Mouse (Mus musculus) neutrophil, adult 5-6 weeks (primary cell): ENCODE measurements around the gene Ash1l. TPM values are rescaled to one million over a fixed set of nuclear protein-coding genes. Genes with fewer than 3 reads are reported as not detected.

ENCODE experiments used
- ATAC-seq: fragments of 151-379, 151-347 bp; 2 replicates; pipeline ENCODE4 v1.8.0; 2017; ENCODE audit warnings: mild to moderate bottlenecking, moderate TSS enrichment; ENCODE audit not compliant: insufficient number of reproducible peaks, poor library complexity, low FRiP score, severe bottlenecking; ENCODE audit errors: extremely low read depth
- total RNA-seq: library from RNA; stranded (forward); fragments of 200-1000 nt; gene quantifications from 2 replicates; pipeline ENCODE4 v1.2.3, GENCODE M21; 2017

Ash1l gene
- total RNA-seq, 1 experiment from 2014 or later: 110 TPM

DNA sequence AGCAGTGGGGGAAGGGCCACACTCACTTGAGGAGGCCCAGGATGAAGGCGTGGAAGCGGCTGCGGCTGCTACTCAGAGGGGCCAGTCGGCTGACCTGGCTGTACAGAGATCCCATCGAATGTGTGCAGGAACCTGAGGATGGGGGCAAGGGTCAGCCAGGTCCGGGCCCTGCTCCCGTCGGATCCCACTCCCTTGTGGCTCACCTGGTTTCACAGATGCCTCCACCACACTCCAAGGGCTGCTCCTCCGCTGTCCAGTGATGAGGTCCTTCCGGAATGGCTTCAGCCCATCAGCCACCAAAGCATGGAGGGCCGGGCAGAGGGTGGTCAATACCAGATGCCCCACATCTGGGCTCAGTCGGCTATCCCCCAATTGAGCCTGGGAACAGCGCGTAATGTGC is 138.6 kb downstream of the Ash1l start:
- ATAC-seq: no peak

DNA sequence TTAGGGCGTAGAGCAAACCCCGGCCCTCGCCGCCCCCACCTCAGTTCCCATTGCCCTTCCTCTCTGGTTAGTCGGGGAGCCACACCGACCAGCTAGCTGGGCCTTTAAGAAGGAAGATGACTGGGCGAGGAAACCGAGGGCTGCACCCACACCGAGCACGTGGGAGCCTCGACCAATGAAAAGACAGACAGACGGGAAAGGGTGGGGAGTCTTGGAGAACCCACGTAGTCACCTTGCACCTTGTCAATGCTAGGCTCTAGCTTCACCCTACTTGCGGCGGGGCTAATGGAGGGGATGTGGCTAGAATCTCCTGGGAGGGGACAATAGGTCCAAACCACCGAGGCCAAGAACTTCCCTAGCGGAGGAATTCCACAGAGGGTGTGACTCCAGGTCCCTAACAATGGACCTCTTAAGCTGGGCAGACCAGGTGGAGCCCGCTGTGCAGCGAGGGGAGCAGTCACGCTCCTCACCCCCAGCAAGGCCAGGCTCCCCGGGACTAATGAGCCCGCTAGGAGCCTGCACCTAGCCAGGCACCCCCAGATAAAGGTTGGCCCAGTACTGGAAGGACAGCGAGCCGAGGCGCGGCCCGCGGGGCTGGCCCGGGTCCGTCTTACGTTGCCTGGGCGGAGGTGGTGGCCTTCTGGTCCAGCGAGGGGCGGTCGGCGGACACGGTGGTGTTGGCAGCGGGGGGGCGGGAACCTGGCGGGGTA is 139.6 kb downstream of the Ash1l start:
- peak; percentile 87 for ATAC-seq

- ATAC-seq: no peak
Observed at GRCm38 (mm10) chr3:89090694-89091655, 140.6 kb downstream of the Ash1l start.

DNA sequence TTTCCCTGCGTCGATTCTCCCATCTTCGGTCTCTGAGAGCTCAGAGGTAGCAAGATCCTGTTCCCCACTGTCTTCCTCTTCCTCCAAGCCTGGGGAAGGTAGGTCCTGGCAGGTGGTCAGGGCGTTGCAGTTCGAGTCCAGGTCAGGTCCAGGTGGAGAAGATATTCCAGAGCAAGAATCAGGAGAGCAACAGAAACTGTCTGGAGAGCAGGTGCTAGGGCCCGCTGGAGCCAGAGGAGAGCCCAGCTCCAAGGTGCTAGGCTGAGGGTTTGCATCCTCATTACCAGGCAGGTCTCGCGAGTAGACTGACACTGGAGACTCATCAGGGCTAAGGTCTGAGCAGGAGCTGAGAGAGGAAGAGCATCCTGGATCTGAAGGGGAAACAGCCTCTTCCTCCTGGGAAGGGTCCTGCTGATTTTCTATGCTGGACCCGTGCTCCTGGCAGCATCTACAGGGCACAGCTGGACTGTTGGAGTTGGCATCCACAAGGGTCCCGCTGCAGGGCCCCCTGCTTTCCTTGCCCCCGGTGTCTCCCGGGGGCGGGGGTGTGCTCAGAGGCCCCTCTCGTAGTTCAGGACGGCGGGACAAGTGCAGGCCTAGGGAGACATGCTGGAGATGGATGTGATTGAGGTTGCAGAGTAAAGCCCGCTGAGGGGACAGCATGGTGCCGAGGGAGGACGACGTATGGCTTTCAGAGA is 141.5 kb downstream of the Ash1l start:
- ATAC-seq: no peak

GRCm38 (mm10) chr3:89092509-89093090 is 142.2 kb downstream of the Ash1l start:
- ATAC-seq: no peak

DNA sequence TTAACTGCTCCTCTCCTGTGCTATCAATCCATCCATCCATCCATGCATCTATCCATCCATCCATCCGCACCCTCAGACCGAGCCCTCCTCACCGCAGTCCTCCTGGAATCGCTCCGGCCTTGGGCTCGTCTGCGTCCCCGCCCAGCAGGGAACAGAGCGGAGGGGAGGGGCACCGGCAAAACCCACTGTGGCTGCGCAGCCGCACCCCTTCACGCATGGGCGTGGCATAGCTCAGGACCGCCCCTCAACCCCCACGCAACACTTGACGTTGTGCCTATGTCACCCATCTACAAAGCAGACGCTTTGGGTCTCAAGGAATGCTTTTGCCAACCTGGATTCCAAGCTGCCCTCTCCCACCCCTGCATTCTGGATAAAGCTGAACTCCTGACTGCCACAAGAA is 142.8 kb downstream of the Ash1l start, which contains the start of gene Rusc1:
TSS of gene Rusc1 (minus strand) at position 137 of the 400 bp plus-strand sequence.
- ATAC-seq: no peak

DNA sequence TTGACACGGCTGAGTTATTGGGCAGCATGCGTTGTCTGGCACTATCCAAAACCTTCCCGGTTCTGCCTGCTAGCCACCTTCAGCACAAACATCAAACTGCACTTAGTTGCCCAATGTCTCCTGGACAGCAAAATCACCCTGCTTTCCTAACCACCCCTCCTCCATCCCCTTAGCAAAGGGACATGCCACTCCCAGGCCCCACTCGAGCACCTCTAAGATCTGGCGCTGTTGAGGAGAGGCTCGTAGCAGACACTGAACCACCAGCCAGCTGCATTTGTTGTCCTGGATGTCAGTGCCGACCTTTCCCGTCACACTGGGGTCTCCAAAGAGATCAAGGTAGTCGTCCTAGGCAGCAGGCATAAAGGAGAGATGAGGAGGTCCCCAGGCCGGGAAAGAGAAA is 143.6 kb downstream of the Ash1l start:
- no peak for ATAC-seq

DNA sequence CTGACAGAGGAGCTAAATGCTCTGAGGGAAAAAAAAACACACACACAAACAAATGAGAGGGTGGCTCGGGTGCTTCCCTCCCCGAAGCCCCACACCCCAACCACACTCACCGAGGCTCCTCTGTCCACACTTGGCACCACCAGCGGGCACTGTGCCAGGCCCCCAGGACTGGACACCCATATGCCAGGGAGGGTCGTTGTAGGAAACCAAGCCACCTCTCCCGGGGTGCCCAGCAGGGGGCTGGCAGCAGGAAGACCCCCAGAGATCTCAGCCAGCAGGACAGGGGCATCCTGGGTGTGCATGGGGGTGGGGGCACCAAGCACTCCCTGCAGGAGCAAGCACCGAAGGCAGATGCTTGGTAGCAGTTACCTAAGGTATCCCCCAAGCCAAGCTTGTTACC is 150.4 kb downstream of the Ash1l start, which contains the start of gene Gm43738:
TSS of gene Gm43738 (minus strand) at position 289 of the 400 bp plus-strand sequence.
- no peak for ATAC-seq

DNA sequence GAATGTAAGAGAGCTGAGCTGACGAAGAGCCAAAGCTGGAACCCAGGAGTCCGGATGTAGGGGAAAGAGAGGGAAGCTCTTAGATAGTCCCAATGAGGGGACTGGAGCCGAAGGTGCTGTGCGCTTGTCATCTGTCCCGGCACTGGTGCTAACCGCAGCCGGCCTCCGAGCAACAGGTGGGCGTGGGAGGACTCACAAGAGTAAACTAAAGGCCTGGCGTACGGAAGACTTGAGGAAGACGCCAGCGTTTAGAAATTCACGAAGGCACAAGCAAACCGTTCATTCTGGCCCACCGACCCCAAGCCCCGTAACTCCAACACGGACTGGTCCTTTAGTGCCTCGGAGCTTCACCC is 151.0 kb downstream of the Ash1l start:
- no peak for ATAC-seq

GRCm38 (mm10) chr3:89101812-89102494 is 151.5 kb downstream of the Ash1l start, which contains the start of gene Fdps:
Gene Fdps, minus strand, starts transcription at chr3:89101959.
- peak; percentile 99 for ATAC-seq

GRCm38 (mm10) chr3:89102495-89103290 is 152.3 kb downstream of the Ash1l start:
- no peak for ATAC-seq

DNA sequence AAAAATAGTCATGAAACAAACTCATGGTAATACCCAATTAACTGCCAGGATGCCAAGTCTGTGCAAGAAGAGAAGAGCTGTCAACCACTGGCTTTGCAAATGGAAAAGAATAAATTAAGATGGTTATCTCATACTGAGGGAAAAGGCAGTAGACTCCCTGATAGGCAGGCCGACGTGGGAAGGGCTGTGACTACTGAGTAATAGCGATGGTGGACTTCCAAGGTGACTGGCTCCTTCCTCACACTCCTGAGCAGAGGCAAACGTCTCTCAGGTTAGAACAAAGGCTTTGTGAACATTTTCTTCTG is 152.8 kb downstream of the Ash1l start:
- no peak for ATAC-seq

DNA sequence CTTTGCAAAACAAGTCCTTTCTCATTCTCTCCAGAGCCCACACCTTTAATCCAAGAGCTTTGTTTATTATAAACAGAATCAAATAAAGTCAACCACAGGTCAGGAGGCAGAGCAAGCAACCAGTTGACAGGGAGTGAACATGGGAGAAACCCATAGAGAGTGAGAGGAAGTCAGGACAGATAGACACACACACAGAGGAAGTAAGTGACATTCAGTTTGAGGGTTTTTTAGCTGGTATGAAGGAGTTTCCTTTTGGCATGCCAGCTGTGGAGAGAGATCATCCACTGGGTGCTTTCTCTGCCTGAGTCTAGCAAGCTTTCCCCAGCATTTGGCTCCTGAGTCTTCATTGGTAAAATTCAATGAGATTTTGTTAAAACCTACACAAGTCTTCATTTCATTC is 156.5 kb downstream of the Ash1l start:
- no peak for ATAC-seq

- no peak for ATAC-seq
Observed at GRCm38 (mm10) chr3:89107545-89107944, 157.1 kb downstream of the Ash1l start.

DNA sequence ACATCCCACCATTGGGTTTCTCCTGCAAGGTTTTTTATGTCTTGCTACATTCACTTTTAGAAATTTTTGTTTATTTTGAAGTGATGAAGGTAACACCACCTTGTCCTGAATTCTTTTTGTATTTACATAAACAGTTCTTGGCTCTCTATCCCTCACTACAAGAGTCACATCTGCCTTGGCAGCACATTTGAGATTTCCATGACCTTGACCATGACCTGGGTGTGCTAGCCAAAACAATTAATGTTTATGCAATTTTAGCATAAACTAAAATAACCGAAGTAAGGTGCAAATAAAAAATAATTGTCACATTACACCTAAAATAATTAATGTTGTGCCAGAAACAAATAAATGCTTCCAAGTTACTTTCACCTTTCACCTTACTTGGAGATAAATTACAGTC is 157.7 kb downstream of the Ash1l start:
- ATAC-seq: no peak

DNA sequence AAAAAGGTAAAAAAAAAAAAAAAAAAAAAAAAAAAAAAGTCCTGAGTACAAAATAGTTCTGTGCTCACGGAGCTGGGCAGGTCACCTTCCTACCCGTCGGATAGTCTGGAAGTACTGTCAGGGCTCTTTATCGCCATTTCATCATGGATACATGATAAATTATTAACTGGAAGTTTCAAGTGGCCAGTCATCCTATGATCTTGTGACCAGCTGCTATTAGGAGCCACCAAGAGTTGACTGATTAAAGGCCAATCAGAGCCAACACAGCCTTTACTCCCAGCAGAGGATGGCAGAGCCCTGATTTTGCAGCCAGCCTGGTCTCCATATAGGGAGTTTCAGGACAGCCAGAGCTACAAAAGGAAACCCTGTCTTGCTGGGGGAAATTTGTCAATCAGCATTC is 162.6 kb downstream of the Ash1l start:
- no peak for ATAC-seq

- ATAC-seq: no peak
Observed at GRCm38 (mm10) chr3:89115522-89115921, 165.1 kb downstream of the Ash1l start.

DNA sequence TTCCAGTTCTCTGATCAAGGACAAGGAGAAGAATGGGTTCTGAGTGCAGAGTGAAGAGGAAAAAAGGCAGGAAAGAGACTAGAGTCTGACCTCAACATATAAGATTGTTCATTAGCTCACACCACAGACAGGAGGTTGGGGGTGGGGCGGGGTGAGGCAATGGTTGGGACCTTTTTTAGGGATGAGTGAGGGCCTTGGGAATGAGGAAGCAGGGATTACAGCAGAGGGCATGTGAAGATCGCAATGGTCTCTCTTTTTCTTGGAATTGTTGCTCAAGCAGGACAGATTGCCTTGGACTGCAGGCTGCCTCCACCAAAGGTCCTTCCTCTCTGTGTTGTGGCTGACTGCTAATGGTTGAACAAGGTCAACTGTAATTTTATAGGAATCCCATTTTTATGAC is 172.9 kb downstream of the Ash1l start:
- ATAC-seq: no peak
